Mouse (Mus musculus) bone marrow macrophage, adult 2 months (primary cell): ENCODE data around the gene Pltp.

ENCODE experiments used
- CTCF ChIP-seq: IDR thresholded peaks from 2 replicates; pipeline ENCODE4 v1.5.1; 2012; ENCODE audit warnings: low read depth, mild to moderate bottlenecking, low read length, moderate library complexity
- POLR2A ChIP-seq: IDR thresholded peaks from 2 replicates; pipeline ENCODE4 v1.6.1; 2012; ENCODE audit warnings: mild to moderate bottlenecking, low read depth, low read length, borderline replicate concordance

- no peak for TF ChIP-seq CTCF
- no peak for TF ChIP-seq POLR2A
Observed at GRCm38 (mm10) chr2:164827146-164827850, 30.2 kb downstream of the Pltp start.
